Mouse (Mus musculus) thymus, postnatal 36 days (tissue): ENCODE data around the gene Grhpr.
"Not testable (repeated sequence)": the region's sequence is repeated elsewhere in the genome, so short reads cannot be mapped to it uniquely, and the experiment has no call there.

Experiments used
- DNase-seq, 2 experiments: peaks; one replicate each; pipeline ENCODE4 v3.0.0; 2022; ENCODE audit warnings: mixed read lengths in 2 of 2

The Grhpr gene

DNA sequence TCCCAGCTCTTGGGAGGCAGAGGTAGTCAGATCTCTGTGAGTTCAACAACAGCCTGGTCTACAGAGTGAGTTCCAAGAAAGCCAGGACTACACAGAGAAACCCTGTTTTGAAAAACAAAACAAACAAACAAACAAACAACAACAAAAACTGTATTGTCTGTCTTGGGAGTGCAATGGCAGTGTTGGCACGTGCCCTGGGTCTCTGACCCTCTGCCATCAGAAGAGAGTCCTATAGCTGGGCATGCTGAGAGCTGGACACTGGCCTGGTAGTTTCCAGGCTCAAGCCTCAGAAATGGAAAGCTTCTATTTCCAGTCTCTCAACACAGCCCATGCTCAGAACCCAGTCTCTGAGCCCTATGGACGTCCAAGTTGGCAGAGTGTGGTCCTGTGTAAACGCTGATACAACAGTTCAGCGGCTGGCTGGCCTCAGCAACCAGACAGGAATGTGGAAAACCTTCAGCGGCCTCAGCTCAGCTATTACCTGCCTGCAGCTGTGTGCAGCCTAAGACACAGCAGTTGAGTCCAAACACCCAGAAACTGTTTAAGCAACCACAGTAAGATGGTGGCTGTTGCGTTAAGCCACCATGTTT is 5.1 kb upstream of the Grhpr start:
- DNase-seq, result no peak

DNA sequence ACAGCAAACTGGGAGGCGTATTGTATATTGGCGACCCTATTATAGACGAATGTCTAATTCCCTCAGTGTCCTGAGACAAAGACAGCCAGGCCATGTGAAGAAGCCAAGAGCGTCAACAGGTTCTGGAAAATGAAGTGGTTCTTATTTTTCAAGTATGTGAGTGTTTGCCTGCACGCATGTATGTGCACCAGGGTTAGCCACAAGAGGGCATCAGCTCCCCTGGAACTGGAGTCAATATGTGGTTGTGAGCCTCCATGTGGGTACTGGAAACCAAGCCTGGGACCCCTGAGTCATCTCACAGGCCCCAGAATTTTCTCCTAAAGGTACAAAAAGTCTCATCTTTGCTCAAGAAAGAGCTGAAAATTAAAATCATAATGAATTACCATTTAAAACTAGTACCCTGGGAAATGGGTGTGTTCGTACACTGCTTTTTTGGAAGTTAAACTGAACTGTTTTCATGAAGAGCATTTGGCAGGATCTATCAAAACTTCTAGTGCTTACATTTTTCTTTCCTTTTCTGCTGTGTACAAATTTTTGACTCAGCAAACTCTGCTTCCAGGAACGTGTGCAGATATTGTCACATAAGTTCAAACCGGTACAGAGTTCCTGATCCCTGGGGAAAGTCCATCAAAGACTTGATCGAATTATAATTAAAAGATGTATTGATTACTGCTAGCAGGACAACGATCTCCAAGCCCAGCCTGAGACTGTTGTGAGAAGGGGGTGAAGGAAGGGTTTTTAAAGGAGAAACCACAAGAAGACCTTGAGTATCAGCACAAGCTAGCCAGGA is 4.1 kb upstream of the Grhpr start:
- no peak for DNase-seq

DNA sequence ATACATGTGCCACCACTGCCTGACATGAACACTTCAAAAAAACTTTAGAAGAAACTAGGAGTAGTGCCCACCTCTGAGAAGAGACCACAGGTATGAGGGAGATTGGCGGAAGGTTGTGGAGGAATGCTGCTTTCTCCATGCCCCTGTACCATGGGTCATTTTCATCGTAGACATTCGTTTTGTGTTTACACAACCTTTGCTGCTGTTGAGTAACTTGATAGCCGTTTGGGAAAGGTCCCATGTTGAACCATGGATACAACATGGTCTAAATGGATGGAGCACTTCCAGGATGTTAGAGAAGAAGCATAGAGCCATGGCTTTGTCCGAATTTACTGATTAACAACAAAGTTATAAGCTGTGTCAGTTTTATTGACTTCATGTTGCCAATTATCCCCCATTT is 3.0 kb upstream of the Grhpr start:
- no peak for DNase-seq

- DNase-seq, result no peak
These were observed 1.3 kb upstream of the Grhpr start for GRCm38 (mm10) chr4:44979794-44980338.

GRCm38 (mm10) chr4:44981974-44982287 is 736 bp downstream of the Grhpr start:
- DNase-seq, result no peak

- DNase-seq, result no peak
These were observed 1.4 kb downstream of the Grhpr start for GRCm38 (mm10) chr4:44982440-44983130.

GRCm38 (mm10) chr4:44983131-44983740 is 2.0 kb downstream of the Grhpr start:
- DNase-seq, result no peak

DNA sequence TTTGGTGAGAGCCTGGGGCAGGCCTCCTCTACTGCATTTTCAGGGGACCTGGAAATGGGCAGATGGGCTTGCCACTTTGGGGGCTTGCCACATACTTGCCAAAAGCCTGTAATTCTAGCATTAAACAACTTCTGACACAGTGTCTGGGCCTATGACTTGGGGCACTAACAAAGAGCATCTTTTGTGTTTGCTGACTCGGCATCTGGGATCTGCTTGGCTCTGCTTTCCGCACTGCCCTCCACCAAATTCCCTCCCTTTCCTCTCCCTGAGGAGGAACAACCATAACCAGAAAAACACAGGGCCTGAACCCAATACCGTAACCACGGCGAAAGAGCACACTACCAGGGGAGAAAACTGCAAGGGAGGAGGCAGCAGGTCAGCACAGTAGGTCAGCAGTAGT is 9.4 kb downstream of the Grhpr start:
- DNase-seq, result no peak

GRCm38 (mm10) chr4:44992330-44992729 is 11.1 kb downstream of the Grhpr start:
- not testable (repeated sequence) for DNase-seq

GRCm38 (mm10) chr4:44993179-44993578 is 12.0 kb downstream of the Grhpr start:
- not testable (repeated sequence) for DNase-seq

DNA sequence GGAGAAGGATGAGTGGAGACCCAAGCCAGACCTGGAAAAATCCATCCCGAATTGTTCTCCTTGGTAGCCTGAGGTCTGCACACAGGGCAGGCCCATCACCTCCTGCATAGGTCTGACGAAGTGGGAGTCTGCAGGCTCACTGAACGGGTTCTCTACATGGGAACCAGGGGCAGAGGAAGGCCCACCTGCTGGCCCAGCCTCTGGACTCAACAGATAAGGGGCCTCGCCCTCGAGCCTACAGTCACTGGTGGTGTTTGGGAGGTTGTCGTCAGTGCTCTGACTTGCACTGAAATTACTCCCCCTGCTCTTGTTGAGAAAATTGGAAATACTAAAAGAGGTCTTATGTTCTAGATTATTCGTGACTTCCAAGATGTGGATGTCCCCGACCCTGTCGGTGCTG is 12.7 kb downstream of the Grhpr start:
- DNase-seq, result no peak

- no peak for DNase-seq
These were observed 13.6 kb downstream of the Grhpr start for GRCm38 (mm10) chr4:44994776-44995175.

DNA sequence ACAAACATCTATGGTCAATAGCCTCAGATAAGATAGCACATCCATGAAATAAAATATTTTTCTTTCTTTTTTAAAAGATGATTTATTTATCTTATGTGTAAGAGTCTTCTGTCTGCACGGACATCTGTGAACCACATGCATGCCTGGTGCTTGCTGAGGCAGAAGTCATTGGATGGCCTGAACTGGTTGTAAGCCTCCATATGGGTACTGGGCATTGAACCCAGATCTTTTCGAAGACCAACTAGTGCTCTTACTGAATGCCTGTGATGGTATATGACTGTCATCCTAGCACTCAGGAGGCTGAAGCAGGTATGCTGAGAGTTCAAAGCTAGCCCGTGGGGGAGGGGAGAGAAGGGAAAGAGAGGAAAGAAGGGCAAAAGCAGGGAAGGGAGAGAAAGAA is 16.9 kb downstream of the Grhpr start:
- DNase-seq, result no peak

- no peak for DNase-seq
These were observed 18.8 kb downstream of the Grhpr start for GRCm38 (mm10) chr4:45000001-45000400.

DNA sequence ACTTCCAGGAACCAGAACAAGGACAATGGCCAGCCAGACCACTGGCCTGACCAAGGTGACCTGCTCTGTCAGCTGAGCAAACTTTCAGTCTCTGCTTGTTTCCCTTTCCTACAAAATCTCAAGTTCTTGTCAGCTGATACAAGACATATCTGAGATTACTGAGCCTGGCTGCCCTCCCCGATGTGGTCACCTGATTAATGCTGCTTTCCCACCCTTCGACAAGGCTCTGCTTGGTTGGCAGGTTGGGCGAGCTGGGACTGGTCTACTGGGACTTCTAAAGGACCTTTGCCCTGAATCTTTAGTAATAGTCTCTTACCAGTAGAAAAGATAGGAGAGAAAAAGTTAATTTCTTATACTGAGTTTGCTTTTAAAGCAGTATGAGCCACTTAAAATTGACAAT is 24.3 kb downstream of the Grhpr start:
- no peak for DNase-seq

GRCm38 (mm10) chr4:45010806-45011415 is 29.7 kb downstream of the Grhpr start:
- DNase-seq, result no peak

DNA sequence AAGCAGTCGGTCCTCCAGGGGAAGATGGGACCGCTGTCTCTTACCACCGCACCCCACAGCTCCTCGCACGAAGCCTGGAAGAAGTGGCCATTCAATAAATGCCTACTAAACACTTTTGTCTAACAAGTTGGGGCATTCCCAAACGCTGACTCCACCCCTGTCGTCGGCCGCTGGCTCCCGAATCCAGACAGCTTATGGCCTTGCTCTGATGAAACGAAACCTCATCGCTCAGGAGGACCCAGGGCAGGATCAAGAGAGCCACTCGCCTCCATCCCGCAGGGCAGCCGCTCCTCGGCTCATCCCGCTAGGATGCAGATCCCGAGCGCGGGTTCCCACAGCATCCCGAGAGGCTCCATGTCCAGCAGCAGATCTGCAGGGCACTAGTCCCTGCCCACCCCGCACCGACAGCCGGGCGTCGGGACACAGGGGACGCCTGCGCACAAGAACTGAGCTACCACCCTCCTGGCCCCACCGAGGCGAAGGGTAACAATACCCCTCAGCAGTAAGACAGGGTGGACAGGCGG is 30.4 kb downstream of the Grhpr start:
- DNase-seq, result no peak

GRCm38 (mm10) chr4:45012105-45012975 is 31.1 kb downstream of the Grhpr start, which contains the start of gene Zbtb5:
Gene Zbtb5, minus strand, starts transcription at chr4:45012412.
- DNase-seq, result peak; percentile 98 to 100

GRCm38 (mm10) chr4:45013031-45013431 is 31.8 kb downstream of the Grhpr start:
- no peak for DNase-seq

DNA sequence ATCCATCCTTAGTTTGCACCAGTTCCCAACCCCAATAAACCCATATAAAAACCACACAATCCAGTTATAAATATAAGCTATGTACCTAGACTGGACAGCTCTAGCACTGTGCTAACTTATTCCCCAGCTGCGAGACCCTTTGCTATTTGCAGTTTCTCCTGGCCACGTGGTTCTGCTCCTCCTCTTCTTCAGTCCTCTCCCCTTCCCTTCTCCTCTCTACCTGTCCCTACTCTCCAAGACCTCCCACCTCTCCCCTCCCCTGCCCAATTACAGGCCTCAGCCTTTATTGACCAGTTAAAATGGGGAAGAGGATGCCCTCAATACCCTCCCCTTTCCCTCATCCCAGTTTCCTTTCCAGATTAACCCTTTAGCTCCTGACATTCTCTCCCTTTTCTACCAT is 32.3 kb downstream of the Grhpr start:
- no peak for DNase-seq

DNA sequence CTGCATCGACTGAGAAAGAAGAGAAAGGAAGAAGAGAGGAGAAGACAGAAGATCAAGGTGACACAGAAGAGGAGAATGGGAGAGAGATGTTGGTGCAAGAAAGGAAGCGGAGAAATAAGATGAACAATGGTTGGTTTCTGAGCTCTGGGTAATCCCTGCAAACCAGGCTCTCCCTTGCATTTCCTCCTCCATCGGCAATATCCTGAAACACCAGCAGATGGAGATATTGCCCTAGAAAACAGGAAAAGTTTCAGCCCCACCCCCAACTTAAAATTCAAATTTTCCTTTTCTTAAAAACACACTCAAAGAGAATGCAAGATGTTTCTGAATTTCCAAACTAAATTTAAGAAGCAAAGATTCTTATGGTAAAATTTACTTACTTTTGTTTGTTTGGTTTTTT is 34.4 kb downstream of the Grhpr start:
- DNase-seq, result peak in 1 of 2 experiments; percentile 24
